Mouse (Mus musculus) bone marrow macrophage, adult 2 months (primary cell): ENCODE results near the gene Ppara. TPM values are rescaled to one million over a fixed set of nuclear protein-coding genes. Genes with fewer than 3 reads are reported as not detected.

ENCODE experiments used
- H3K27ac ChIP-seq: 2 replicates; pipeline ENCODE4 v1.5.1; 2012; ENCODE audit warnings: low read depth, low read length; ENCODE audit not compliant: insufficient read depth
- H3K4me1 ChIP-seq: 2 replicates; pipeline ENCODE4 v1.6.1; 2012; ENCODE audit warnings: low read length; ENCODE audit not compliant: control insufficient read depth, insufficient read depth
- H3K4me3 ChIP-seq: 2 replicates; pipeline ENCODE4 v1.5.1; 2012; ENCODE audit warnings: mild to moderate bottlenecking, low read length, moderate library complexity; ENCODE audit not compliant: insufficient read depth
- CTCF ChIP-seq: IDR thresholded peaks from 2 replicates; pipeline ENCODE4 v1.5.1; 2012; ENCODE audit warnings: low read depth, mild to moderate bottlenecking, low read length, moderate library complexity
- POLR2A ChIP-seq: IDR thresholded peaks from 2 replicates; pipeline ENCODE4 v1.6.1; 2012; ENCODE audit warnings: mild to moderate bottlenecking, low read depth, low read length, borderline replicate concordance
- polyA plus RNA-seq: library from polyadenylated mRNA; stranded (reverse); fragments of >200 nt; gene quantifications from 2 replicates; pipeline ENCODE4 v1.2.4, GENCODE M21; 2012; ENCODE audit not compliant: missing spikeins, insufficient read depth, insufficient read length

The Ppara gene
- polyA plus RNA-seq, 1 experiment: not detected

DNA sequence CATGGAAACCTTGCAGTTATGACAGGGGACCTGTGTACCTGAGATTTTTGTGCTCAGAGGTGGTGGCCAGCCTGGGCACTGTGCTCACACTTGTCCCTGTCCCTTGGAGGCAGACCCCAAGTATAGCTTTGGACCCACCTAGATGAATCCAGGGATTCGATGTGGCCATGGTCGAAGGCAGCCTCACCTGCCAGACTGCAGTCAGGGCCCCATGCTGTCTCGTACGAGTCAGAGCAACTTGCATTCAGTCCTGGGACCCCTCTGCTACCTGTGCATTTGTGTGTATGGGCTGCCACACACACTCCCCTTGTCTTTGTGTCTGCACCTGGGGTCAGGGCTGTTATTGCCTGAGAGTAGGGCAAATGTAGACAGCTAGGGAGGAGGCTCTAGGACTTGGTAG, 39.5 kb upstream of the Ppara start:
- H3K27ac ChIP-seq: no peak overlapping the region
- TF ChIP-seq POLR2A (no peak), CTCF (no peak)
- no peak overlapping the region for H3K4me3 ChIP-seq
- no peaks in the 10 kb centered on the region for H3K4me1 ChIP-seq

DNA sequence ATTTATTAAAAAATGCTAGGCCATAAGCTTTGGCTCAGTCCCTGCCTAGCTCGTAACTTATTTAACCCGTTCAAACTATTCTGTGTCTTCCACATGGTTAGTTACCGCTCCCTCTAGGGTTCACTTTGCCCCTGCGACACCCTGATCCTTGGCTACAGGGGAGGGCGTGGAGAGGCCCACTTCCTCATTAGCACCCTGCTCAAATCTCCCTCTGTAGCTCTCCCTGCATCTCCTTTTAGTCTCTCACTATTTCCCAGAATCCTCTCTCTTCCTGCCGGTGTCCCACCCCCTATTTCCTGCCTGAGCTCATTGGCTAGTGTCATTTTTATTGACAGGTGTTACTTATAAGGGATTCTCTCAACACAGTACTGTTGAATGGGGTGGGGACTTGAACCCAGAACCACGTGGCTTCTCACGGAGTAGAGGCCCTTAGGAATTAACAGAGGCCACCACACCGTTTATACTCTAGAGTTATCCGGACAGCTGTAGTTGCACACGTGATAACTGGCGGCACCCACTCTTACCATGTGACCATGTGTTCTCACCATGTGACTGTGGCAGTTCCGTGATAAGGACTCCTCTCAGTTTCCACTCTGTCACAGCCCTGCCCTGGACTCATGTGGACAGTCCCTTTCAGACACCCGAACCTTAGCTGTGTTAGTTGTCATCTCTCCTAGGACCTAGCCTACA, 36.3 kb upstream of the Ppara start:
- no peak overlapping the region for H3K27ac ChIP-seq
- TF ChIP-seq CTCF (no peak), POLR2A (no peak)
- H3K4me3 ChIP-seq: no peak overlapping the region
- no peaks in the 10 kb centered on the region for H3K4me1 ChIP-seq

DNA sequence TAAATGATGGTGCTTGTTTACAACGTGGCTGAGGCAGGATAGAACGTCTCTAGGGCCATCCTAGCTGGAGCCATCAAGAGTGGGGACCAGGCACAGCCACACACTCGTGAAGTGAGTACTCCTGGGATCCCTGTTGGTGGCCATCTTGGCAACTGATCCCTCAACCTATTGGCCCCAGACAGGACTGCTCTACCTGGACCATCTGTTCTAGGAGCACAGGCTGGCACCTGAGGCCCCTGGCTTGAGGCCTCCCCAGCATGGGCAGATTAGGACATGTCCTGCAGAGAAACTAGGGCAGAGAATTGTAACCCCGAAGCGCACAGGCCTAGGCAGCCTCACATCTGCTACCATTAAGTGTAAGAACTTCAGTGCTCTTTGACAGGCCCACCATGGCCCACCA, 35.3 kb upstream of the Ppara start:
- Histone ChIP-seq H3K4me1 (peaks cover 3% of the 10 kb centered on the region; the same call in 1 of the 2 replicates), H3K4me3 (no peak overlapping the region), H3K27ac (no peak overlapping the region)
- no peak for TF ChIP-seq CTCF
- TF ChIP-seq POLR2A: no peak

DNA sequence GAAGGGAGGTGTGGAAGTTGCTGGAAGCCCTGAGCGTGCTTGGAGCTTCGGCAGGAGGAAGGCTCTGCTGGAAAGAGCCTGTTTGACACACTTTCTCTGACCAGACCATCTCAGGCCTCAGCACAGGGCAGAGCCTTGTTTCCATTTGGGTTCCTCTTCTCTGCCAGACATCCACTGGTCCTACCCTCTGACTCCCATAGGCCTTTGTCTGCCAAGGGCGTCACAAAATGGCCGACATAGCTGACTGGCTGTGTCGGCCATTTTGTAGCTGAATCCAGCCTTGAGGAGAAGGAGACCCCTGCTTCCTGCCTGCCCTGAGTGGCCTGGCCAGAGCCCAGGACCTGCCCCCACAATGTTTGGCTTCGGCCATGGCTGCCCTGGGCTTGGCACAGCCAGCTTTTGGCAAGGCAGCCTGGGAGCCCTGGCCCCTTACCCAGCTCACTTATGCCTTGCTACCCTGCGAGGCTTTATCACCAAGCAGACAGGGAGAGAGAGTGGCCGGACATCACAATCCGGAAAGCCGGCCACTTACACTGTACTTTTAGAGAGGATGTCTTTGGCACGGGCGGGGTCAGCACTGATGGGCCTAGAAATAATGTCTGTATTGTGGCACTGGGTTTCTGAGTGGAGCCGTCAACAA, 34.8 kb upstream of the Ppara start:
- H3K27ac ChIP-seq: no peak overlapping the region
- no peak overlapping the region for H3K4me3 ChIP-seq
- peaks cover 3% of the 10 kb centered on the region; the same call in 1 of the 2 replicates for H3K4me1 ChIP-seq
- TF ChIP-seq CTCF (no peak), POLR2A (no peak)

DNA sequence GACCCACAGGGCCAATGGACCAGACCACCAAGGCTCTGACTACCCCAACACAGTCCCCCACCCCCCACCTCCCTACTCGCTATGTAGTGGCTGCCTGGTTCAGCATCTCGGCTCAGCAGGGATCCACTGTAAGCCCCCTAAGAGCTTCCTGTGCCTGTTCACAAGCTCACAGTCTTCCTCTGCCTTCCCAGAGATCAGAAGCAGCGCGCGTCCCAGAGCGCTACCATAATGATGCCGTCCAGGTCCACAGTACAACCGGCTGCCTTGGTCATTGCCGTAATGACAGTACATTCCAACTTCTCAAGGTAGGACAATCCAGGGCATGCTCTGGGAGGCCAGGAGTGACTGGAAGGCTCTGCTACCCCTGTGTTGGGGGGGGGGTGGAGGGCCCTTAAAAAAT, 34.1 kb upstream of the Ppara start:
- TF ChIP-seq CTCF: no peak
- no peak overlapping the region for H3K4me3 ChIP-seq
- no peak overlapping the region for H3K27ac ChIP-seq
- peaks cover 3% of the 10 kb centered on the region; the same call in 1 of the 2 replicates for H3K4me1 ChIP-seq

DNA sequence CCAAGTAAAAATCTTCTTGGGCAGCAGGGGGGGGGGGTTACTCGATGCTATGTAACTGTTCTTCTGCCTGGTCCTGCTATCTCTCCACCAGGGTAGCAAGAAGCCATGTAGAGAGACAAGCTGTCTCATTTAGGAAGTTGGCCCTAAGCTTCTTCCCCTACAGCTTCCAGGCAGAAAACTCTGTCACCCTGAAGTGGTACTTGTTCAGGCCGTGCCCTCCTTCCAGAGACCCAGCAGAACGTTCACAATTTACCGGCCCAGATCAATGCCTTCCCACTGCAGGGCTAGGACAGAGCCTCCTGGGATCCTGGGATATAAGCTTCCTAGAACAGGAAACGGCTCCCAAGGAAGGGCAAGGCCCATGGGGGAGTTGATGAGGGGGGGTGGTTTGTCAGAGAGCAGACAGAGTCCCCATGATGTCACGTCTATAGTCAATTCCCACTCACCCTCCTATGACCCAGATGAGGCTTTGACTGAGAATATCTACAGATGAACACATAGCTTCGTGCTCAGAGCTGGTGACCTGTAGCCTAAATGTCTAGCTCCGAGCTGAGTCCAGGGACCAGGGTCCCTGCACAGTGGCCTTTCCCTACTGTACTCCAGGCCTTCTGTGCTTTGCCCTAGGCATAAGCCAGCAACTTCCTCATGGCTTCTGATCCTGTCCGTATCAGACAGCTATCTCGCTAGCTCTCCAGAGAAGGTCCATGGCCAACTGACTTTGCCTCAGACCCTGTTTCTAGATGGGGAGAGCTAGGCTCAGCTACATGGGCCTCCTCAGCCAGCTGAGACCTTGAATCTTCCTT, 33.5 kb upstream of the Ppara start:
- Histone ChIP-seq H3K4me1 (peaks cover 3% of the 10 kb centered on the region; the same call in 1 of the 2 replicates), H3K27ac (no peak overlapping the region), H3K4me3 (no peak overlapping the region)
- TF ChIP-seq CTCF (no peak), POLR2A (no peak)

DNA sequence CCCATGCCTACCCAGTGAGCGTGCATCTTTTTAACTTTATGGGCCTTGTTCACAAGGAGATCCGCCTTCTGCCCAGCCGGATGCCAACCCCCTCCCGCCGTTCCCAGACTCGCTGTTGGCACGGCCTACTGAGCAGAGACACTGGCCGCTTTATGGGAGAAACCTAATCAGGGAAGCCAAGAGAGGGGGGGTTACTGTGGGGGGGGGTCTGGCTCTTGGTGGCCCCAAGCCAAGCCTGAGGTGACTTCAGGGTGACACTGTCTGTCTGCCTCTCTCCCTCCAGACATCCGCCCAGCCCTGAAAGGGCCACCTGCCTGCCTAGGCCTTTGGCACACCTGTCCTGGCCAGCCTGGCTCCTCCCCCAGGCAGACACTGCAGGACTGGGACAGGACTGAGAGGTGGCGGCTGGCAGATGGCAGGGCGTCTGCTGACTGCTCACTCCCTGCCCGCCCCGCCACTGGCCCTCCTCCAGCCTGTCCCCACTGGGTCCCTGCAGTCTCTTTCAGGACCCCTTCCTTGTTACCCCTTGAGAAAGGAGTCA, 32.3 kb upstream of the Ppara start:
- no peak overlapping the region for H3K27ac ChIP-seq
- TF ChIP-seq CTCF: no peak
- no peak for TF ChIP-seq POLR2A

DNA sequence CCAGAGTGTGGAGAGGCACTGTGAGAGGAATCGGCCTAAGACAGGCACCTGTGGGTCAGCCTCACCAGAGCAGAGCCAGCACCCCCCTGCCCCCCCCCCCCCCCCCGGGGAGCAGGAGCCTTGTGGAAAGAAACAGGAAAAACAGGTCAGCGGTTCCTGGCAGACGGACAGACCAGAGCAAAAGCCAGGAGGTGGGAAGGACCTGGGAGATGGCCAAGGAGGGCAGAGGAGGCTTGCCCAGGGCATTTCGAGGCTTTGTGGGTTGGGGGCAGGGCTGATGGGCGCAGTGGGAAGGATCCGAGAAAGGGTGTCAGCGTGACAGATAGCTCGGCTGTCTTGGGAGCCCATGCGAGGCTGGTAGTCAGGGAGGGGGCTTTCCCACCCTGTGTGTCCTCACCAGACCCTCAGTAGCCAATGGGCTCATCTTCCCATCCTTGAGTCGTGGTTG, 31.6 kb upstream of the Ppara start:
- Histone ChIP-seq H3K4me1 (peaks cover 3% of the 10 kb centered on the region; the same call in 1 of the 2 replicates), H3K4me3 (no peak overlapping the region), H3K27ac (no peak overlapping the region)
- TF ChIP-seq CTCF (no peak), POLR2A (no peak)

More for the DNA sequence above, 32.3 kb upstream of the Ppara start:
- peaks cover 3% of the 10 kb centered on the region; the same call in 1 of the 2 replicates for H3K4me1 ChIP-seq
- no peak overlapping the region for H3K4me3 ChIP-seq

DNA sequence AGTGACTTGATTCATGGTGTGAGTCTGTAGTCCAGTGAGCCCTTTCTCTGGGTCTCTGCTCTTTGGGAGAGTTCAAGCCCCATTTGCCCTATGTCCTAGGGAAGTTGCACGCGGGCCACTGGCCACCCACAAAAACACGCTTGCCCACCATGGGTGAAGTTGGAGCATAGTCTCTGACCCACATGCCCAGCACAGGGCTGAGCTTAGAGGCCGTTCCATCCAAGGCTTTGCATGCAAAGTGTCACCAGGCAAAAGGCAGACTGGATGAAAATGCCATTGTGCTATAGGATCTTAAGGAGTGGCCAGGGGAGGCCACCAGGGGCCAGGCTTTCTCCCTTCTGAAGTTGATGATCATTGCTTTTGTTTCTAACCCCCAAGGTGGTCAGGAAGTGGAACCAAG, 30.9 kb upstream of the Ppara start:
- no peak for TF ChIP-seq CTCF
- TF ChIP-seq POLR2A: no peak
- Histone ChIP-seq H3K4me1 (peaks cover 3% of the 10 kb centered on the region; the same call in 1 of the 2 replicates), H3K4me3 (no peak overlapping the region), H3K27ac (no peak overlapping the region)
